Mouse (Mus musculus): Measurements from ENCODE around the gene Ryr3.
A peak's percentile ranks its signal among the peaks of the same experiment; 100 is the strongest.

Ryr3 gene

DNA sequence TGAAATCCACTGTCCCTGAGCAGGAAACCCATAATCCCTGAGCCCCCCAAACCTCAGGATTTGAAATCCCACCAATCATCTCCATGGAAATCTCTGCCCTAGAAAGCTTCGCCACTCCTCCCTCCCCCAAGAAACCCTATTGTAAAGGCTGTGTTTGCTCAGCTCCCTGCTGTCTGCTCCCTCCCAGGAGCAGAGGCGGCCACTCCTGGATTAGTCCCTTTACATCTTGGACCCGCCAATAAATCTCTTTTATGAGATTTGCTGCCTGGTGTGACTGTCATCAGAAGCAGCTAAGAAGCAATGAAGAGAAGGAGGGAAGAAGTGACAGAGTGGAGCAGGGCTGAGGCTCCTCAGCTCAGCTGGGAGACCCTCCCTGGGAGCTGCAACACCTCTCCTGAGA is 599.7 kb downstream of the Ryr3 start:
- DNase-seq: no peak

DNA sequence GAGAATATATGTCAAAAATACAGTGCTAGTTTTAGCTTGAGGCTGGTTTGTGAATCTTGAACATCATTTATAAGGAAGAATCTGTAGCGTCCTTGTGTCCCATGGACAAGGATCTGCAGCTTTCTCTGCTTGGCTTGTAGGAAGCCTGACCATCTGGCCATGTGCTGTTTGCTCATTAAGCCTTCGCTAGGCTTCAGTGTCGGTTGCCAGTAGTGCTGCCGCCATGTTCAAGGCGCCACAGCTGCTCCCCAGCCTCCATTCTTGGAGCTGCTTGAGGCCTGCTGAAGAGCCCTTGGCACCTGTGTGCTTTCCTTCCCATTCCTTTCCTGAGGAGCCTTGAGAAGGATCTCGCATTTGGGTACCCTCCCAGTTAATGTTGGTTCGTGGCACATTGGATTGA is 602.5 kb downstream of the Ryr3 start:
- no peak for DNase-seq

DNA sequence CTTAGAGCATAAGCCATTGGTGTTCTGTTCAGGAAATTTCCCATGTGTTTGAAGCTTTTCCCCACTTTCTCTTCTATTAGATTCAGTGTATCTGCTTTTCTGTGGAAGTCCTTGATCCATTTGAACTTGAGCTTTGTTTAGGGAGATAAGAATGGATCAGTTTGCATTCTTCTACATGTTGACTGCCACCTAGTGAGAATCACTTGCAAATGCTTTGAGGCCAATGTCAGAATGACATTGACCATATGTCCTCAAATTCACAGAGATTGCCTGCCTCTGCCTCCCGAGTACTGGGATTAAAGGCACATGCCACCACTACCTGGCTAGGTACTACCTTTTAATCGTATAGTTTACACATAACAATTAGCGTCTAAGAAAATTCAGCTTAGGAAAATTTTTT is 604.3 kb downstream of the Ryr3 start:
- DNase-seq: no peak

DNA sequence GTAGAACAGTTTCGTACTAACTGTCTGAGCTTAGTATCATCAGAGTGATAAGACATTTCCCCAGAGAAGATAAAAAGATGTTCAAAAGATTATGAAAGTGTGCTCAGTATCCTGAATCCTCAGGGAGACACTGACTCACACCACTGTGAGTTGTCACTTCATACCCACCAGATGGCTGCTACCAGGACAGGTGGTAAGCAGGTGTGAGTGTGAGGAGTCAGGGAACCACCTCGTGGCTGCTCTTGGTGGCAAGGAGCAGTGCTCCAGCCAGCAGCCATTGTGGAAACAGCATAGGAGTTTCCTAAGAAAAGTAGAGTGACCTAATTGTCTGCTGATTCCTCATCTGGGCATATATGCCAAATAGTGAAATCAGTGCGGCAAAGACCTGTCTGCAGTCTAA is 610.4 kb downstream of the Ryr3 start:
- no peak for DNase-seq

DNA sequence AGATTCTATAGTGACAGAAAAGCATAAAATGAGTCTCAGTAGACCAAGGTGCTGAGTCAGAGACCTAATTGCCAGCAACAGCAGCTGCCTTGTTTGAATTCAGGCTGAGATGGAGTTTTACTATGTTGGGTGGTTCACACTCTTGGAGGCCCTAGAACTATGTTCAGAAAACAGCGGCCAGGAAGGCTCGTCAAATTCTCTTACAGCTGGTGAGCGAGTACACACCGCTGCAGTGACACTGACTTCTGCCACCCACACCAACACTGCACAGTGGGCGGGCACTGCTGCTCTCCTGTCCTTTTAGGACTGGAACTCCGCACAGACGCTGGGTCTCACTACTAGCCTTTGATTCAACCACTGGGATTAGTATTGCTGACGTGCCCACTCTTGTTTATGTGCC is 614.4 kb downstream of the Ryr3 start:
- no peak for DNase-seq

DNA sequence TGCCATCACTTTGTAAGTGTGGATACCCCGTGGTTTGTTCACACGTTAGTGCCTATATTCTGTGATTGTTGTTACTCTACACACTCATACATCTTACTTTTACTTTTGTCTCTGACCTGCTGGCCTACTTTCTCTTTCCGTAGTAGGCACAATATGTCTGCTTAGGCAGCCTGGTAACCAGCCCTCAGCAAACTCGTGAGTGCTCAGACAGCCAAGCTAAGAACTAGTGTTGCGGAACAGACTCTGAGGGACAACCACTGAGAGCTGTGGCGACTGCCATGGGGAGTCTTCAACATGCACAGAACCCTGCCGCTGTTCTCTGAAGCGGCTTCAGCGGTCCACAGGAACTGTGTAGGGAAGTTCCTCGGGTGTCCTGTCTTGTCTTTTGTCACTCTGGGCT is 616.7 kb downstream of the Ryr3 start:
- no peak for DNase-seq

DNA sequence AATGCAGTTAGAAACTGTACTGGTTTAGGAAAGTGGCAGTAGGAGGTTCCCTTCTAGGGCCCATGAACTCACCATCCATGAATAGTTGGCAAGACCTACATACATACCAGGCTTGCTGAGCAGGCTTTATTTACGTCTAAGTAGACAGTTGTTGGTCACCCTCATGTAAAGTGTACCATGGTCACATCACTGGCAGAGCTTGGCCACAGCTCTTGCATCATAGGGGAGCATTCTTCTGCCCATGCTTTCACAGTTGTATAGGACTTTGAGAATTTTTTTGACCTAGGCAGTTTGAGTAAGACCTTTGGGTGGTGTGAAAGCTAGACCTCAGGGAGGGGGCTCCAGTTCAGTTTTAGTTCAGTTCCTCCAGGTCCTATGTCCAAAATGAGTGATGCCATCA is 619.8 kb downstream of the Ryr3 start:
- no peak for DNase-seq

DNA sequence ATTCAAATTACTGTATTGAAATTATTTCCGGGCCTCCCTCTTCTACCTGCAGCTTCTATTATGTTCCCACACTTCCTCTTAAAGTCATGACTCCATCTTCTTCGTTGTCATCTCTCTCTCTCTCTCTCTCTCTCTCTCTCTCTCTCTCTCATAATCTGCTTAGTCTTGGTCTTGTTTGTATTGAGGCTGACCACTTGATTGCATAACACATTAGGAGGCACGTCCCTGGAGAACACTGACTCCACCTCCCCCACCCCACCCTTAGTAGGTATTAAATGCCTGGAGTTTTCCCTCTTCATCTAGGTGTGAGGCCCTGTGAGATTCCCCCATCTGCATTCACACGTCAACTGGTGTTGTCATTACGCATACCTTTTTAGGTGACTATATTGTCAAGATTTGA is 620.5 kb downstream of the Ryr3 start:
- DNase-seq: no peak

DNA sequence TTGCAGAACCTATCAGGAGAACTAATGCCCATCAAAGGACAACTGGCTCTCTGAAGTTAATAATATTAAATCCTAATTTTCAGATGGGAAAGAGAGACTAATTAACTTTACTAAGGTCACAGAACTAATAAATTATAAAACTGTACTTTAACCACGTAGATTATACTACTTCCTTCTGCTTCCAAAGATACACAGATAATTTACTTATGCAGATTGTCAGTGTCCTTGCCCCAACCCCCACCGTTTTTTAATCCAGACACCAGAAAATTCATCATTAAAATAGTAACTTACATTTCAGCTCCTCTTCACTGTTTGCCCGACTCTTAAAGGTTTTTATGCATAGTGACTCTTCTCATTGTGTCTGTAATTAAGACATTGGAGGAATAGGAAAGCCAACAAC is 621.1 kb downstream of the Ryr3 start:
- no peak for DNase-seq

DNA sequence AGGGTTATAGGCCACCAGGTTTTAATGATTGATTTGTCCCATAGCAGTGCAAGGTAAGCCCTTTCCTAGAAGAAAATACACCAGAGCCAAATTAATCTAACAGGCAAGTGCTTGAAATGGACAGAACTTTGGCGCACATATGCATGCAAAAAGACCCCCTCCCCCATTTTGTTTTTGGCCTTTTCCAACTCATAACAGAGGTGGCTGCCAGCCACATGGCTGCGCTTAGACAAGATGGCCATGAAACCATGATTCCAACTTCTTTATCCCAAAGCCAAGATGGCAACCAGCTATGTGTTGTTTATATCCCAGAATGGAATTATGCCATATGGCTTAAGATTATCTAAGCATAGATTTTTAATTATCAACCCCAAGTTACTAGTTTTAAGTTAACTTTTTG is 623.1 kb downstream of the Ryr3 start:
- DNase-seq: no peak

DNA sequence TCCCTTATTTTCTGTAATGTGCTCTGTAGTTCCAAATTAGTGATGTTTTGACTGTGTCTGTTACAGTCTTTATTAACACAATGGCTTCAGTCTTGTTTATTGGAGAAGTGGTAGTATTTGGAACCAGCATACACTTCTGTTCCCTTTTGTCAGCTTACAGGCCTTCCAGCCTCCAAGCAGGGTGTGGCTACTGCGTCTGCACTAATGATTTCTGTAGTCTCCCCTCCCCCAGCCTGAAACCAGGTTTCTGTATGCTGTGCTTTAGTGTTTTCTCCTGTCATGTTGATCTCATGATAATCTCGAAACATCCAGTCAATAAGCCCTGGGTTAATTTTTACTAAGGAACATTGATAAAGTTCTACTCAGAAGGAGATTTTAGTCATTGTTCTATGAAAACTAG is 623.6 kb downstream of the Ryr3 start:
- no peak for DNase-seq

DNA sequence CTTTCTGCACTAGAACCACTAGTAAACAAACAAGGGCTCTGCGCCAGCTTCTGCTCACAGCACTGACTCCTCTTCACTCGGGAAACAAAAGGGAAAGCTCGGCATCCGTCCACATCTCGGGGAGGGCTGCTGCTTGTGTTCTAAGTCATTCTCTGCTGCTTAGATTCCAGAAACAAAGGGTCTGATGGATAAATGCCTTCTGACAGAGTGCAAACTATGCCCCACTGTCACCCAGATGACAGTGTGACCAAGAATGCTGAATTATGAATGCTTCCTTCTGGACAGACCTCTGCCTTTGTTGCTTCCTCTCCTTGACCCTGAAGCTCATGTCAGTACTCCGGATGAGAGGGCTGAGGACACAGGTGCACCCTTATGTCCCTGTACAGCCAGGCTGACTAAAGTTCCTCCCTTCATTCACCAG is 625.4 kb downstream of the Ryr3 start:
- DNase-seq: peak; percentile 16

DNA sequence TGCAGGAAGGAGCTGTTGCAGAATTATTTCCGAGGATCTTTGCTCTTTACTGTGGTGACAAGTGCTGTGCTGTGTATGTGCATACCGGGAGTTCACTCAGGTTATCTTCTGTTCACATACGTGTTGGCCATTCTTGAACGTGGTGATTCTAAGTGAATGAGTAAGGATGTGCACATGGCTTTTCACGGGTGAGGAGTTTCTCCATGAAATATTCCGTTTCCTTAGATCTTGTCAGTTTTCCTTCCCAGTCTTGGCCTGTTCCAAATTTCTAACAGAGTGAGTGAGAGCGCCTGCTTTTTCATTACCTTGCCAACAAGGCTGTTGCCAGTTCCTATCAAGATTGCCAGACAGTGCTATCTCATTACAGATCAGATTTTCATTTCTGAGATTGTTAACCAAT is 625.9 kb downstream of the Ryr3 start:
- DNase-seq: no peak
